Mouse (Mus musculus) CD4-positive, CD25-positive, alpha-beta regulatory T cell (primary cell): ENCODE data around the gene Zfp607a. TPM values are rescaled to one million over a fixed set of nuclear protein-coding genes. Genes with fewer than 3 reads are reported as not detected.

Experiments used
- polyA plus RNA-seq: library from polyadenylated mRNA; unstranded; fragments of 100-300 nt; shearing (Covaris generic); gene quantifications from one replicate; pipeline ENCODE4 v1.2.1, GENCODE M21; 2017

Zfp607a gene
- polyA plus RNA-seq = 10.6 TPM

DNA sequence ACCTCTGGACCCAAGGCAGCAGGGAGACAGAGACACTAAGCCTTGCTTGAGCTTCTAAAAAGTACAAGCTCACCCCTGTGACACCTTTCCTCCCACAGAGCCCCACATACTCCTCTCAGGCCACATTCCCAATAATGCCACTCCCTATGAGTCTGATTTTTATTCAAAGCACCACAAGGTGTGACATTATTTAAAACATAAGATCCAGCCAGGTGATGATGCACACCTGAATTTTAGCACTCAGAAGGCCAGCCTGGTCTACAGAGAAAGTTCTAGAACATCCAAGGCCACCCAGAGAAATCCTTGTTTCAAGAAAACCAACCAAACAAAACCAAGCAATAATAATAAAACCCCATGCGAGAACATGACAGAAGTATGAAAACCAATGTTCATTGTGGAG is at the start of gene Zfp607a:
Gene Zfp607a (plus strand): TSS at position 301 of the 400 bp plus-strand sequence.

GRCm38 (mm10) chr7:27838323-27839249 is 18.7 kb upstream of the Zfp607a start, which contains the start of gene Zfp59:
Gene Zfp59, plus strand, starts transcription at chr7:27838607.

GRCm38 (mm10) chr7:27928818-27929695 is 71.7 kb downstream of the Zfp607a start, which contains the start of gene Zfp974:
Gene Zfp974, minus strand, starts transcription at chr7:27929460.

Other genes with a start within 250 kb of the Zfp607a start
- gene Ttc9b, start 203.6 kb upstream of the Zfp607a start, polyA plus RNA-seq = not detected
- 18.4 TPM for gene Map3k10, start 182.9 kb upstream of the Zfp607a start, polyA plus RNA-seq
- gene Zfp607b, start 168.2 kb upstream of the Zfp607a start, polyA plus RNA-seq = 4.3 TPM
- gene Zfp60, start 126.1 kb upstream of the Zfp607a start, polyA plus RNA-seq = 17.3 TPM
- gene Zfp626, start 50.3 kb upstream of the Zfp607a start, polyA plus RNA-seq = 3.1 TPM
- gene Zfp59, start 18.9 kb upstream of the Zfp607a start, polyA plus RNA-seq = 9.7 TPM
- gene Zfp974, start 71.9 kb downstream of the Zfp607a start, polyA plus RNA-seq = 9.2 TPM
- 11.0 TPM for gene Zfp780b, start 121.6 kb downstream of the Zfp607a start, polyA plus RNA-seq
- 5.6 TPM for gene Zfp850, start 156.6 kb downstream of the Zfp607a start, polyA plus RNA-seq
- gene Psmc4, start 192.6 kb downstream of the Zfp607a start, polyA plus RNA-seq = 208 TPM
- 0.04 TPM for gene Fcgbp, start 213.7 kb downstream of the Zfp607a start, polyA plus RNA-seq